Mouse (Mus musculus) gastrocnemius, adult 18-20 months (tissue): ENCODE measurements at regions not wholly inside any gene's neighbourhood (a gene's known extent, or its start where the extent isn't known, plus 50 kb on each side); places are given as distances from the start of the nearest gene placed in this dataset.

ENCODE experiments used
- DNase-seq: peaks from one replicate; pipeline ENCODE4 v3.0.0; 2021; ENCODE audit warnings: low spot score

- no peak for DNase-seq
Measured at GRCm38 (mm10) chr7:136751477-136751876, 142.9 kb upstream of the Mgmt start.

DNA sequence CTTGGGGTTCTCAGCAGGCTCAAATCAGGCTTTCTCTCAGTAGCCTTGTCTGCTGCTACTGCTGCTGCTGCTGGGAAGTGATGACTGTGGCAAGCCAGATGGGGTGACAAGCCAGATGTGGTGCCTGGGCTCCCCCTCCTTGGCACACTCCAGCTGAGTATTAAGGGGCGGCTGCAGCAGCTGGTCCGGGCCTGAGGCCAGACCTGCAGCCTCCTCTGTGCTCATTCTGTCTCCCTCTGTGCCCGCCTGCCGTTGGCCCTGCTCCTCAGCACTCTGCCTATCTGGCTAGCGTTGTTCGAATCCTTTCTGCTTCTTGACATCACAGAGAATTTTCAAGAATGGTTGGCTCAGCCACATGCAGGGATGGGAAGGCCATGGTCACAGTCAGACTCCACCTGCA lies 139.6 kb upstream of the Mgmt start:
- DNase-seq = no peak

DNA sequence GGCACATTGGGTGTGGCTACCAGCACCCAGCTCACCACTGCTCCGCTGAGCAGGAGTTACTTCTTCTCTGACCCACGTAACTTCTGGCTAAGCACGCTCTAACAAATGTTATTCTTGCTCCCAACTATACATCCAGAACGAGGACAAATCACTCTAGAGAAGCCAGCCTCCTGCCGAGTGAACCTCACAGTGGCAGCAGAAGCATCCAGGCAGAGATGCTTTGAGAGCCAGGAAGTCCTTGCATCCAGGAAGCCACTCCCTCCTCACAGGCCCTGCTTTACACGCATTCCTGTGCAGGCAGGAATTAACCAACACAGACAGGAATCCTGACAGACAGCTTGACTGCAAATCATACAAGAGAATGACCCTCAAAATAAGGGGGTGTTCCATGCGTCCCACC lies 129.4 kb upstream of the Mgmt start:
- no peak for DNase-seq

GRCm38 (mm10) chr7:136767231-136767630 lies 127.2 kb upstream of the Mgmt start:
- DNase-seq = peak; percentile 17

GRCm38 (mm10) chr7:136780708-136781107 lies 113.7 kb upstream of the Mgmt start:
- DNase-seq = no peak

- DNase-seq = no peak
Measured at GRCm38 (mm10) chr7:136791162-136791561, 103.3 kb upstream of the Mgmt start.

GRCm38 (mm10) chr7:136792131-136792530 lies 102.3 kb upstream of the Mgmt start:
- no peak for DNase-seq

DNA sequence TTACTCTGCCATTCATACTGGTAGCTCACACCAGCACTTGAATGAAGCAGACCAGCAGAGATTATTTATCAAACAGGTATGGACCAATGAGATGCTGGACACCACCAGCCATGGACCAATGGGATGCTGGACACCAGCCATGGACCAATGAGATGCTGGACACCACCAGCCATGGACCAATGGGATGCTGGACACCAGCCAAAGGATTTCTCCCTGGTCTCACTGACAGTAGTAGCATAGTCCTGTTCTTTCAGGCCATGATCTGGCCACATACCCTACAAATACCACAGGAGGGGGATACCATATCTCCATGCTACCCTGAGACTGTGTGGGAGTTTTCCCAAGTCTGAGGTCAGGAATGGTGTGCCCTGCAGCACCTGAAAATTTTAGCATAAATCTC lies 98.0 kb upstream of the Mgmt start:
- no peak for DNase-seq

- DNase-seq = no peak
Measured at GRCm38 (mm10) chr7:136797780-136798435, 96.5 kb upstream of the Mgmt start.

- no peak for DNase-seq
Measured at GRCm38 (mm10) chr7:136798605-136799004, 95.8 kb upstream of the Mgmt start.

DNA sequence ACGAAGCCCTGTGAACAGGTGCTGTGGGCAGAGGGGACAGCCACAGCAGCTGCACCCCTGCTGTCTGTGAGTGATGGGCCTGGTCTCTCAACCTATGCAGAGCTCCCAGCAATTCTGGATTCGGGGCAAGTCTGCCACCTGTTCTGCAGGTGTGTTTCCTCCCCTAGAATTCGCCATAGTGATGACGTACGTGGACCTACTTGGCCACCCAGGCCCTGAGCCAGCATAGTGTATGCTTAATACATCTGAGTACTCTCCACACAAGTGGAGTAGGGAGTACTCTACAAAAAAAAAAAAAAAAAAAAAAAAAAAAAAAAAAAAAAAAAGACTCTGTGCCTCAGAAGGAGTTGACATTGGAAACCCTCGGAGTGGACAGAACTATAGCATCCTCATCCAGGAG lies 87.3 kb upstream of the Mgmt start:
- DNase-seq = no peak

DNA sequence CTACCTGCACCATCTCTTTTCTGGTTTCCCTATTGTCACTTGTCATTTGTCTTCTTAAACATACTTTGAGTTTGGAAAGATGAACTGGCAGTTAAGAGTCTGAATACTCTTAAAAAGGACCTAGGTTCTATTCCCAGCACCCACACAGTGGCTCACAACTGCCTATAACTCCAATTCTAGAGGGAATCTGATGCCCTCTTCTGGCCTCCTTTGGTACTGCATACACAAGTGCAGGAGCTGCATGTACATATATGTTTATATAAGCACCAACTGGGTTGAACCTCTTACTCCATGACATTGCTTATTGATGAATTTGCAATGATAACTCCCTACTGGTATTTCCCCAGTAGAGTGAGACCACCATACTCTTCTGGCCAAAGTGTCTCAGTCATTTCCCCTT lies 86.4 kb upstream of the Mgmt start:
- DNase-seq = no peak

DNA sequence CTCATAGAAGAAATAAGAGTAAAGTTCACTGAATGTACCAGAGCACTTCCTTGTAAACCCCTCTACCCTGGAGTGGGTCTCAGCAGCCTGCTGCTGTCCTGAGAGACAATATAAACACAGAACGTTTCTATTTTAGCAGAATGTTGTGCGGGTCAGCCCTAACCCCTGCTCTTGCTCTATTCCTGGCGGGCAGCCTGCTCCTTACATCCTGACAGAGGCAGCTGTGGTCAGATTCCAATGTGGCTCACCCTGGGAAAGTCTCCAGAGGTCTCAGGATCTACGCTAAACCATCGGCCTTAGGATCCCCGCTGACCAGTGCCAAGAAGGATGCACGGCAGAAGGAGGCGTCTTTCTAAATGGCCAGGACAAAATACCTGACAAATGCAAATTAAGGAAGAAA lies 84.8 kb upstream of the Mgmt start:
- DNase-seq = no peak

- DNase-seq = no peak
Measured at GRCm38 (mm10) chr7:136813691-136814325, 80.6 kb upstream of the Mgmt start.

GRCm38 (mm10) chr7:136814751-136815150 lies 79.7 kb upstream of the Mgmt start:
- DNase-seq = no peak

DNA sequence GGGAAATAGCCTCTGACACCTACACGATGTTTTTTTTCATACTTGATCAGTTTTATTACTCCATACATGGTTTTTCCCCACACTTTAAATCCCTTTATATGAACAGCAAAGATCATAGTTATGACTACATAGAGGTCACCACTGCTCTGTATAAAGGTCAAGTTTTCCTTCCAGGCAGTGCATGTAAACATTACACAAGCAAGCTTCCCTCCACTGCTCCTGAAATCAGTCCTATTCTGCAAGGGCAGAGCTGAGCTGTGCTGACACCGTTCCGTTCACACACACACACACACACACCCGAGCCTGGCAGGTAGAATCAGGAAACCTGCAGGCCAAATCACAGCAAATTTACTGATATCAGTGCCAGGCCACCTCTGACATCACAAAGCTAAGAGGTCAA lies 74.1 kb upstream of the Mgmt start:
- DNase-seq = no peak

DNA sequence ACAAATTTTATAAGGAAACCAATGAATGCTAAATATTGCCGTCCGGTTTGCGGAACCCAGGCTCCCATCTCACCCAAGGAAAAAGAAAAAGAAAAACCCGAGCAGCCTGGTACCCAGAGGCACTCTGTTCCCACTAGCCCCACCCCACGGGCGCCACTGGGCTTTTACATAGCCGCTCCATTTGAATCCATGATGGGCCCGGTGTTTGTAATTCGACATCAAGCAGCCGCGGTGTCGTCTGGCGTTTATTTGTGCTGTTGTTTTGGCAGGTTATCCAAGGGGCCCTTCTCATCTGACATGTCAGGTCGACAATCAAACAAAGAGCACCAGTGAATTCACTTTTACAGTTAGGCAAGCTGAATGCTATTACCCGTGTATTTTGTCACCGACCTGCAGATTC lies 68.8 kb upstream of the Mgmt start:
- DNase-seq = no peak

- DNase-seq = no peak
Measured at GRCm38 (mm10) chr7:136829621-136830313, 64.6 kb upstream of the Mgmt start.

DNA sequence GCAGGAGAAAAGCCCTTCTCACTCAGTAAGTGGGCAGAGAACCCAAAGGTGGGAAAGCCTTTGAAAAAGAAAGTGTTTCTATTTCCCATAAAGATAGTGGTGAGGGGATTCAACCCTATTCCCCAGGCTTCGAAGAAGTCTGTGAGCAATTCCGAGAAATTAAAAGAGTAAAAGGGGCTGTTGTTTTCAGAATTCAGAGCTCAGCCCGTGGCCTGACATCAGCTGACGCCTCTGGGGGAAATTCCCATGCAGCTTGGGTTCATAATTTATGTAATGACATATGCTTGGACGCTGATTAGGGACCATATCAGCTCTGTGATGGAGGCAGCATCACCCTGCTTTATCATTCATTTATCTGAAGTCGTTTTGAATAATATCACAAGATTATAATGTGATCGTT lies 62.0 kb upstream of the Mgmt start:
- no peak for DNase-seq

DNA sequence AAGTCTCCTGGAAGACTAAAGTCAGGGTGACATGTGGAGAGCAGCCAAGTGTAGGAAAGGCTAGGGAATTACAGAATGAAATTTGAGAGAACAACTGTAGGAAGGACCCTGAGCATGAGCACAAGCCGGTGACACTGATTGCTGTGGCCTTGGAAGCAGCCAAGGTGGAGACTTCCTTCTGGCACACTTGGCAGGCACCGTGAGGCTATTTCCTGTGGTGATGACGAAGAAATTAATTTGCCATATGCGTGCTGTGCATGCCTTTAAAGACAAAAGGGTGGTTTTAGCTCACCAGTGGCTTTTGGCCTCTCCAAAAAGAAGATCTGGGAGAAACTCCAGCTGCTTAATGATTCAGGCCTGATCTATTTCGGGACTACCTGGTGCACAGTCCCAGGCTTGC lies 55.4 kb upstream of the Mgmt start:
- DNase-seq = peak; percentile 15

- DNase-seq = no peak
Measured at GRCm38 (mm10) chr7:136840224-136840623, 54.2 kb upstream of the Mgmt start.

DNA sequence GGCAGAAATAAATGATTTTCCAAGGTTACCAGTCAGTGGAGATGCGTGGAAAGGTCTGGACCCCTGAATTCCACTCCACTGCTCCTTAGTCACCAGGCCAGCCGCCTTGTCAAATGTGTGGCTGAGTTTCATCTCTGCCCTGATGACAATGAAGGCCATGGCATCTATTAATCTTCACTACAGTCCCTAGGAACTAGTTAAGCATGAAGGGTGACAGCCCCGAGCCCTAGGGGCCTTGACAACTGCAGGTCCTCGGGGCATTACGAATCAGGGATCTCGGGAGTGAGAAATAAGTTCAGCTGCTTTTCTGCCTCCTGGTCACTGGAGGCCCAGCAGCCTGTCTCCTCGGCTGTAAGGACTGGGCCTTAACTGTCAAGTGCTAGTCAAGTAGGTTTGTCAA lies 51.7 kb upstream of the Mgmt start:
- no peak for DNase-seq

DNA sequence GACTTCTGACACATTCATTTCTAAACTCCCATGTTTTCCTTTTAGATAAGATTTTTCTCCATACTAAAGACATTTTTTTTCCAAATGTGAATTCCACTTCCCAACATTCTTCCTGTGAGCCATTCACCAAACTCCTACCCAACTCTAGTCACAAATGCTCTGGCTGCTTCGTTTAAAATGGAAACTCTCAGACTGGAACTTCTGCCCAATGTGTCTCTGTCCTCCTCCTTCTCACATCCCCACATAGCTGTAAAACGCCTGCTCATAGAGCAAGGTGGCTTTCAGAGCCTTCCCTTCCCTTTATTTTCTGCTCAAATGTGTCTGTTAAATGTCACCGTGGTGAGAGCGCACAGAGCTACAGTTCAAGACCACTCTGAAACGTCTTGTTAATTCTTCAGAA lies 50.1 kb upstream of the Mgmt start:
- DNase-seq = no peak
